Mouse (Mus musculus): Measurements from ENCODE around the gene Cd22. TPM values are rescaled to one million over a fixed set of nuclear protein-coding genes. Genes with fewer than 3 reads are reported as not detected.

Gene Cd22
- total RNA-seq, 4 experiments from 2014 or later: 0.24 to 1.8 (median 0.37) TPM; not detected in 1

DNA sequence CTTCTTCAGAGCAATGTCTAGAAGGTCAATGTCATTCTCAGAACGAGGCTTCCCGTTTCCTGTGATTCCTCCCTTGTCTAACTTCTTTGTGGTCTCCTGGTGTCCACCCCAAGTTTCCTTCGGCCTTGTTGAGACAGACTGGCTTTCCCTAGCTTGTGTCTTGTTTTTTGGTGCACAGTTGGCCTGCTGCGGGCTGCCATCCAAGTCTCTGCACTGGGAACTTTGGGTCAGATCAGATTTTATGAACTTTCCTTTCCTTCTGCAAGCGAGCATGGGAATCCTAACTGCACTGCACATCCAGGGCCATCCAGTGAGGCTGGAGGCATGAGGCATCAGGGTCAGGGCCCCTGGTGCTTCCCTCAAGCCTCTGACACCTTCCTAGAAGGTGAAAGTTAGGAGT lies 58.6 kb downstream of the Cd22 start:
- DNase-seq (ENCODE audit: low spot score in 2 of 2): no peak

DNA sequence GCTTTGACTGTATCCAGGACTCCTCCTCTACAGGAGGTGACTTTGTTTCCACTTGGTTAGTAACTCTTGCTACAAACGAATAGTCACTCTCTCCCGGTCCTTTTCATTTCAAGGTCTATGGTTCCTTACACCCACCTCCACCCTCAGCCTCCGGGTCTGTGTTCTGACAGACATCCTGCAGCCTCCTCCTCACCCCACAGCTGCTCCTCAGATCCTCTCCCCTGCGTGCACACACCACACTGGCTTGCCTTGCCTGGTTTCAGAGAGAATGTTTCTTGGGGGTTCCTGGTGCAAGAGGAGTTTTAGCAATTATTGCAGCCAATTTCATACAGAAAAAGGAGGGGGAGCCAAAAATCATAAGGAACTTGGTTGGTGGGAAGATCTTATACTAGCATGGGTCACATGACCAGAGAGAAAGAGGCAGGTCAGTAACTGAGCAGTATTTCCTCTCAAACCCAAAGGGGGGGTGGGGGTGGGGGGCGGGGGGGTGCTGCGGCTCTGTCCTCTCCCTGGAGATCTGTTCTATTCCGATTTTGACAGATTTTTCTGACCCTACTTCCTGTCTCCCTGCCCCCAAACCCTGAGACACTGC lies 59.2 kb downstream of the Cd22 start:
- no peak for DNase-seq (ENCODE audit: low spot score in 2 of 2)

DNA sequence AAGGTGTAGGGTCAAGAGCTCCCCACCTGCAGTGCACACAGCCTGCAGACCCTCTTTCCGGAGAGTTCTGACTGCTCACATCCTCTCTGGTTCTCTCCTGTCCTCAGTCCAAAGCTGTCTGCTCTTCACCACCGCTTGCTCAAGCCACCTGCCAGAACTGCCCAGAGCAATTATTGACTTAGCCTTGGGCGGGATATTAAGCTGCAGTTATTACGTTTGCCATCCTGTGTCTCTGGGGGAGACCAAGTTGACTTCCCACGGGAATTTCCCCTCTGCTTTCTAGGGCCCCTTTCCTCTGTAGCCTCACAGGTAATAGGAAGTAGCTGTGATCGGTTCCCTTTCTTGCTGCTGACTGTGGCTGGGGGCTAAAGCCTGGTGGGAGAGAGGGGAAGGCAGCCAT lies 60.0 kb downstream of the Cd22 start:
- no peak for DNase-seq (ENCODE audit: low spot score in 2 of 2)

Other genes with a start within 250 kb of the Cd22 start
- gene Etv2, start 244.5 kb downstream of the Cd22 start, total RNA-seq (2022): not detected
- gene Rbm42, start 230.0 kb downstream of the Cd22 start, total RNA-seq (2022): 10 to 100 TPM; 57.5 to 68.0 (median 63.6) TPM
- gene Haus5, start 215.3 kb downstream of the Cd22 start, total RNA-seq (2022): 1 to 10 TPM; 5.6 to 9.1 (median 7.3) TPM
- gene Pmis2, start 208.7 kb downstream of the Cd22 start, total RNA-seq (2022): not detected
- gene 2200002J24Rik, start 181.4 kb downstream of the Cd22 start, total RNA-seq (2022): not detected
- gene Atp4a, start 168.1 kb downstream of the Cd22 start, total RNA-seq (2022): 1 to 10 TPM in 3 of 4 experiments, under 1 TPM in 1; 0.57 to 2.0 (median 1.6) TPM
- gene Tmem147, start 150.8 kb downstream of the Cd22 start, total RNA-seq (2022): 100 to 1,000 TPM; 113 to 127 (median 115) TPM
- not detected for gene Gapdhs, start 136.7 kb downstream of the Cd22 start, total RNA-seq (2022)
- 10 to 100 TPM; 12.0 to 17.3 (median 13.7) TPM for gene Sbsn, start 128.9 kb downstream of the Cd22 start, total RNA-seq (2022)
- 1 to 10 TPM; 4.1 to 5.2 (median 4.7) TPM for gene Dmkn, start 116.6 kb downstream of the Cd22 start, total RNA-seq (2022)
- not detected for gene Krtdap, start 92.4 kb downstream of the Cd22 start, total RNA-seq (2022)
- not detected for gene Ffar2, start 56.6 kb downstream of the Cd22 start, total RNA-seq (2022)
- gene Ffar3, start 24.2 kb downstream of the Cd22 start, total RNA-seq (2022): not detected
- gene Ffar1, start 18.8 kb downstream of the Cd22 start, total RNA-seq (2022): not detected
- gene Mag, start 34.5 kb upstream of the Cd22 start, total RNA-seq (2022): 100 to 1,000 TPM; 200 to 254 (median 210) TPM
- not detected for gene Hamp2, start 44.3 kb upstream of the Cd22 start, total RNA-seq (2022)
- 1 to 10 TPM in 1 of 4 experiments, not detected in 3; 1.1 TPM for gene Hamp, start 63.7 kb upstream of the Cd22 start, total RNA-seq (2022)
- 100 to 1,000 TPM; 114 to 125 (median 120) TPM for gene Usf2, start 76.5 kb upstream of the Cd22 start, total RNA-seq (2022)
- gene Lsr, start 93.1 kb upstream of the Cd22 start, total RNA-seq (2022): 1 to 10 TPM; 5.2 to 6.6 (median 6.1) TPM
- gene Fam187b, start 93.4 kb upstream of the Cd22 start, total RNA-seq (2022): under 1 TPM in 2 of 4 experiments, not detected in 2; 0.18 to 0.30 TPM
- gene Fxyd5, start 162.1 kb upstream of the Cd22 start, total RNA-seq (2022): 10 to 100 TPM; 25.8 to 33.5 (median 30.0) TPM
- 100 to 1,000 TPM; 162 to 173 (median 169) TPM for gene Fxyd7, start 171.1 kb upstream of the Cd22 start, total RNA-seq (2022)
- 100 to 1,000 TPM in 2 of 4 experiments, 10 to 100 TPM in 2; 57.6 to 144 (median 110) TPM for gene Fxyd1, start 176.9 kb upstream of the Cd22 start, total RNA-seq (2022)
- 10 to 100 TPM; 35.0 to 50.6 (median 40.8) TPM for gene Lgi4, start 179.0 kb upstream of the Cd22 start, total RNA-seq (2022)
- gene Fxyd3, start 196.4 kb upstream of the Cd22 start, total RNA-seq (2022): 1 to 10 TPM in 3 of 4 experiments, under 1 TPM in 1; 0.75 to 2.1 (median 1.2) TPM
- 1 to 10 TPM; 2.0 to 4.4 (median 3.5) TPM for gene Hpn, start 234.9 kb upstream of the Cd22 start, total RNA-seq (2022)
- gene Scn1b, start 246.7 kb upstream of the Cd22 start, total RNA-seq (2022): 100 to 1,000 TPM; 652 to 704 (median 680) TPM